Mouse (Mus musculus) neural tube, embryonic 14.5 days (tissue): Measurements from ENCODE around the gene Fgf3. TPM values are rescaled to one million over a fixed set of nuclear protein-coding genes. Genes with fewer than 3 reads are reported as not detected.

Experiments used
- ATAC-seq: fragments of 200-750 bp; cut with Nextera tagmentation; 2 replicates; pipeline ENCODE4 v1.8.0; 2017; ENCODE audit warnings: low read depth, mild to moderate bottlenecking, moderate TSS enrichment, moderate library complexity
- H3K27ac ChIP-seq: fragments of 300-500 bp; sonication (generic); 2 replicates; pipeline ENCODE4 v1.5.1; 2014; ENCODE audit warnings: low read depth, mild to moderate bottlenecking, control low read depth, low read length, moderate library complexity, mixed read lengths
- H3K27me3 ChIP-seq: fragments of 300-500 bp; sonication (generic); 2 replicates; pipeline ENCODE4 v1.6.1; 2014; ENCODE audit warnings: low read length; ENCODE audit not compliant: control insufficient read depth, insufficient read depth
- H3K36me3 ChIP-seq: fragments of 300-500 bp; sonication (generic); 2 replicates; pipeline ENCODE4 v1.6.1; 2014; ENCODE audit warnings: low read length, mixed read lengths; ENCODE audit not compliant: control insufficient read depth, insufficient read depth
- H3K4me1 ChIP-seq: fragments of 300-500 bp; sonication (generic); 2 replicates; pipeline ENCODE4 v1.6.1; 2014; ENCODE audit warnings: low read length; ENCODE audit not compliant: control insufficient read depth, insufficient read depth
- H3K4me2 ChIP-seq: fragments of 300-500 bp; sonication (generic); 2 replicates; pipeline ENCODE4 v1.6.1; 2014; ENCODE audit warnings: mild to moderate bottlenecking, low read depth, low read length, control low read depth
- H3K4me3 ChIP-seq: fragments of 300-500 bp; sonication (generic); 2 replicates; pipeline ENCODE4 v1.5.1; 2014; ENCODE audit warnings: low read depth, low read length, control low read depth, mixed read lengths
- H3K9ac ChIP-seq: fragments of 300-500 bp; sonication (generic); replicated peaks from 2 replicates; pipeline ENCODE4 v1.6.1; 2014; ENCODE audit warnings: low read depth, mild to moderate bottlenecking, control low read depth, low read length, mixed read lengths
- H3K9me3 ChIP-seq: fragments of 300-500 bp; sonication (generic); 2 replicates; pipeline ENCODE4 v1.6.1; 2016; ENCODE audit warnings: low read length; ENCODE audit not compliant: control insufficient read depth
- WGBS: fragments of 180-500 bp; shearing (Covaris S2); extraction: QIAGEN DNeasy Blood & Tissue Kit; methylation state at CpG from one replicate; pipeline ENCODE4 v1.1.7; 2014; 5-methylcytosine and 5-hydroxymethylcytosine counted together
- polyA plus RNA-seq: library from polyadenylated mRNA; unstranded; fragments of >200 nt; fragmentation: Nextera tagmentation; extraction: Ambion mirVana; gene quantifications from 2 replicates; pipeline ENCODE4 v1.2.1, GENCODE M21; 2014

Gene Fgf3
- polyA plus RNA-seq, 1 experiment from 2014 or later = 0.39 TPM

DNA sequence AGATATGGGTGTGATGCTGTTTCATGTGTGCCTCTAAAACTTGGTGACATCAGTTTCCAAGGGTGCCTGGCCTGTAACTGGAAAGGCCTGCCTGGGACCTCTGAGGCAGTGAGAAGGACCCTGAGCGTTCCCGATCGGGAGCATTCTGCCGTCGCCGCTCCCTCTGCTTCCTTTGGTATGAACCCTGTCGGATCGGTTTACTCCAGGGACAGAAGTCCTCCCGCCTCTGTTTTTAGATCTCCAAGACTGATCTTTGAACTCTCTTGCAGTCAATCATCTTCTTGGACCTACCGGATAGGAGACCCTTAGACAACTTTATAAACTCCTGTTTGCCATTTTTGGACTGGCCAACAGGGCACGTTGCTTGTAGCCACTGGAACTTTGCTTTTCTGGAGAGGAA, 25.3 kb downstream of the Fgf3 start:
- H3K4me2 ChIP-seq = no peak overlapping the region

GRCm38 (mm10) chr7:144864160-144864670, 26.3 kb downstream of the Fgf3 start:
- no peak for ATAC-seq
- WGBS = 51% methylated on average over 3 of the region's 3 CpGs
- Histone ChIP-seq H3K9ac (no peak overlapping the region), H3K27me3 (peaks cover 56% of the 10 kb centered on the region), H3K4me2 (no peak overlapping the region), H3K4me1 (peaks cover 7% of the 10 kb centered on the region), H3K4me3 (no peak overlapping the region), H3K27ac (no peak overlapping the region), H3K9me3 (no peaks in the 10 kb centered on the region), H3K36me3 (no peaks in the 10 kb centered on the region)

More for the DNA sequence above, 25.3 kb downstream of the Fgf3 start:
- no peaks in the 10 kb centered on the region for H3K9me3 ChIP-seq
- no peak overlapping the region for H3K4me3 ChIP-seq
- H3K4me1 ChIP-seq = peaks cover 7% of the 10 kb centered on the region
- ATAC-seq = no peak
- no peak overlapping the region for H3K27ac ChIP-seq
- no peaks in the 10 kb centered on the region for H3K36me3 ChIP-seq
- H3K9ac ChIP-seq = no peak overlapping the region
- H3K27me3 ChIP-seq = peaks cover 56% of the 10 kb centered on the region
- WGBS = 2% methylated on average over 11 of the region's 11 CpGs

DNA sequence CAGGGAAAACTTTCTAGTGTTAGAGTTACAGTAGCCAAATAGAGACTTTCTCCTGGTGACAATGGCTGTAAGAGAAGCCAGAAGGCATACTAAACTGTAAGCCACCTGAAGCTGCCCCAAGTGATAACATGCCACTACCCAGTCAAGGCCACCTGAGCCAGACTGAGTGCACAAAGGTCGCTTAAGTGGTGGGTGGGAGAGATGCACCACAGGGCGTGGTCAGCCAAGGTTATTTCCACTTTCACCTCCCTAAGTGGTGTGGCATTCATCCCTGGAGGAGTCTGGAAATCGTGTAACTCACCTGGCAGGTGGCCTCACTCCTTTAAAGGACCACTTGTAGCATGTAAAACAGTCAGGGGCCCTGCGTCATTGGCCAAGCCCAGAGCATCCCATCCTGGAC, 29.3 kb downstream of the Fgf3 start:
- H3K27me3 ChIP-seq = peaks cover 27% of the 10 kb centered on the region
- ATAC-seq = no peak
- H3K4me1 ChIP-seq = no peaks in the 10 kb centered on the region
- no peak overlapping the region for H3K4me2 ChIP-seq
- no peaks in the 10 kb centered on the region for H3K9me3 ChIP-seq
- H3K27ac ChIP-seq = no peak overlapping the region
- H3K4me3 ChIP-seq = no peak overlapping the region
- H3K36me3 ChIP-seq = no peaks in the 10 kb centered on the region
- H3K9ac ChIP-seq = no peak overlapping the region
- WGBS = 77% methylated on average over 4 of the region's 4 CpGs

- H3K4me2 ChIP-seq = no peak overlapping the region
- H3K9ac ChIP-seq = no peak overlapping the region
- no peak for ATAC-seq
- H3K27ac ChIP-seq = no peak overlapping the region
- H3K4me1 ChIP-seq = no peaks in the 10 kb centered on the region
- no peak overlapping the region for H3K4me3 ChIP-seq
- H3K27me3 ChIP-seq = peaks cover 23% of the 10 kb centered on the region
- WGBS = 85% methylated on average over 8 of the region's 8 CpGs
- H3K9me3 ChIP-seq = no peaks in the 10 kb centered on the region
- H3K36me3 ChIP-seq = no peaks in the 10 kb centered on the region
These were observed 29.7 kb downstream of the Fgf3 start for GRCm38 (mm10) chr7:144867602-144868001.

DNA sequence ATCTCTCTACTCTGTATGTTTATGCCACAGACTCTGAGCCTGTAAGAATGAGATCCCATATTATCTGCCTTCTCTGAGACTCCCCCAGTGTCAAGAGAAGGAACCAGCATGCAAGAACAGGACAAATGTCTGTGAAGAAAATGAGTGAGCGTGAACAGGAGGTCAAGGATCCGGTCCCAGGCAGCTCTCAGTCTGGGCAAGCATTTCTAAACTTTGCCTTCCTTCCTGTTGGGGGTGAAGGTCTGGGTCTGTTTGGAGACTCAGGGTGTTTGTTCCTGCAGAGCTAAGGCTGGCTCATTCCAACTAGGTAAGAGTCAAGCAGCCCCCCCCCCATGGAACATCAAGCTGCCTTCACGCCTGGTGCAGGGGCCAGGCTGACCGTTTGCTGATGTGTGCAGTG, 34.5 kb downstream of the Fgf3 start:
- Histone ChIP-seq H3K27ac (no peak overlapping the region), H3K9ac (no peak overlapping the region), H3K27me3 (no peaks in the 10 kb centered on the region), H3K4me2 (no peak overlapping the region), H3K4me3 (no peak overlapping the region), H3K9me3 (no peaks in the 10 kb centered on the region), H3K36me3 (no peaks in the 10 kb centered on the region), H3K4me1 (no peaks in the 10 kb centered on the region)
- ATAC-seq = no peak
- 77% methylated on average over 4 of the region's 4 CpGs for WGBS

- Histone ChIP-seq H3K9me3 (no peaks in the 10 kb centered on the region), H3K4me2 (no peak overlapping the region), H3K27ac (no peak overlapping the region), H3K4me1 (no peaks in the 10 kb centered on the region), H3K27me3 (no peaks in the 10 kb centered on the region), H3K4me3 (no peak overlapping the region), H3K9ac (no peak overlapping the region), H3K36me3 (no peaks in the 10 kb centered on the region)
- 77% methylated on average over 4 of the region's 4 CpGs for WGBS
- ATAC-seq = no peak
These were observed 35.3 kb downstream of the Fgf3 start for GRCm38 (mm10) chr7:144873160-144873559.

- H3K27me3 ChIP-seq = no peaks in the 10 kb centered on the region
- H3K27ac ChIP-seq = no peak overlapping the region
- H3K9me3 ChIP-seq = no peaks in the 10 kb centered on the region
- no peak for ATAC-seq
- no peaks in the 10 kb centered on the region for H3K4me1 ChIP-seq
- H3K4me3 ChIP-seq = no peak overlapping the region
- no peak overlapping the region for H3K9ac ChIP-seq
- 66% methylated on average over 4 of the region's 4 CpGs for WGBS
- H3K36me3 ChIP-seq = no peaks in the 10 kb centered on the region
- H3K4me2 ChIP-seq = no peak overlapping the region
These were observed 36.3 kb downstream of the Fgf3 start for GRCm38 (mm10) chr7:144874226-144874625.

DNA sequence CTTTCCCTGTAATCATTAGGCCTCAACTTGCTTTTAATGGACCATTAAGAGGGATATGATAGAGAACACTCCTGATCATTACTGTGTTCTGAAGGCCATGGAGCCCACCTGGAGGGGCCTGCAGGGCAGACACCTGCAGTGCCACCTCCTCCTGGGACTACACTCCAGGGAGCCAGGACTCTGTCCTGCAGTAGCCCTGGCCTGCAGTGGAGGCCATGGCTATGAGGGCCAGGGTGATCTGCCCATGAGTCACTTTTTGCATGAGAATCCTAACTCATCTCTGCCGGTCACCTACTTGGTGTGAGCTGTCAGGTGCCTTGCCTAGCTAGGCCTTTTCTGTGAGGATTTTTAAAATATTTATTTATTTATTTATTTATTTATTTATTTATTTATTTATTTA, 40.5 kb downstream of the Fgf3 start:
- H3K9ac ChIP-seq = no peak overlapping the region
- H3K27me3 ChIP-seq = no peaks in the 10 kb centered on the region
- no peaks in the 10 kb centered on the region for H3K4me1 ChIP-seq
- H3K4me3 ChIP-seq = no peak overlapping the region
- no peaks in the 10 kb centered on the region for H3K36me3 ChIP-seq
- H3K9me3 ChIP-seq = no peaks in the 10 kb centered on the region
- no peak overlapping the region for H3K4me2 ChIP-seq
- no peak for ATAC-seq
- no peak overlapping the region for H3K27ac ChIP-seq
- 97% methylated on average over 1 of the region's 1 CpGs for WGBS

DNA sequence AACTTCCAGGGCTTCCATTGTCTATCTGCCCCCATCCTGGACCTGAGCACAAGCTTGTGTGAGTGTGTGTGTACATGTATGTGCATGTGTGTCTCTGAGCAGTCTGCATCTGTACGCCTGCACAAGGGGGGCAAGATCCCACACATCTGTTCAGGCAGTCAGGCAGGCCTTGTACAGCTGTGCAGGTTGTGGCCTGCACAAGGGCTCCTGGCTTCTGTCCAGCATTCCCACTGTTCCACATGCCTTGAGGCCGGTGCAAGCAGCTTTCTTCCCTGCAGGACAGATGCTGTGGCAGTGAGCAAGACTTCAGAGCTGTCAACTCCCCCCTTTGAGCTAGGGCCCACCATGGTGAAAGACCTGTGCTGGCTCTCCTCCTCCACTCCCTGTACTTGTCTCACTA, 45.2 kb downstream of the Fgf3 start:
- no peak overlapping the region for H3K4me3 ChIP-seq
- 39% methylated on average over 2 of the region's 2 CpGs for WGBS
- no peaks in the 10 kb centered on the region for H3K9me3 ChIP-seq
- H3K4me1 ChIP-seq = no peaks in the 10 kb centered on the region
- H3K4me2 ChIP-seq = no peak overlapping the region
- ATAC-seq = no peak
- H3K27me3 ChIP-seq = no peaks in the 10 kb centered on the region
- no peak overlapping the region for H3K9ac ChIP-seq
- no peaks in the 10 kb centered on the region for H3K36me3 ChIP-seq
- no peak overlapping the region for H3K27ac ChIP-seq

DNA sequence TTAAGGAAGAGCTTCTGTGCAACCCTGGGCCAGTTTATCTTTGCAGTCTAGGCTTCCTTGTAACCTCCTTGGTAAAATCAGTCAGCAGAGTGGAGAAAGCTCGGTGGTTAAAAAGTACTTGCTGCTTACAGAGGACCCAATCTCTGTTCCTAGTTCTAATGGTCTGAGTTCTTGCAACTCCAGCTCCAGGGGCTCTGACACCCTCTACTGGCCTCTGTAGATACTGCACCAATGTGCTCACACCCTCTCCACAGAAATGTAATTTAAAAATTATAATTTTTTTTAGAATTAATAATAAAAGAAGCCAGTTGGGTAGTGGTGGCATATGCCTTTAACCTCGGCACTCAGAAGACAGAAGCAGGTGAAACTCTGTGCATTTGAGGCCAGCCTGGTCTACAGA, 49.8 kb downstream of the Fgf3 start:
- no peak overlapping the region for H3K27ac ChIP-seq
- H3K36me3 ChIP-seq = no peaks in the 10 kb centered on the region
- WGBS = 89% methylated on average over 2 of the region's 2 CpGs
- H3K9ac ChIP-seq = no peak overlapping the region
- no peaks in the 10 kb centered on the region for H3K4me1 ChIP-seq
- H3K9me3 ChIP-seq = no peaks in the 10 kb centered on the region
- ATAC-seq = no peak
- H3K4me3 ChIP-seq = no peak overlapping the region
- no peak overlapping the region for H3K4me2 ChIP-seq
- H3K27me3 ChIP-seq = no peaks in the 10 kb centered on the region
